Mouse (Mus musculus): ENCODE data around the gene Aak1.
"Not testable (repeated sequence)": the region's sequence is repeated elsewhere in the genome, so short reads cannot be mapped to it uniquely, and the experiment has no call there.

Gene Aak1

DNA sequence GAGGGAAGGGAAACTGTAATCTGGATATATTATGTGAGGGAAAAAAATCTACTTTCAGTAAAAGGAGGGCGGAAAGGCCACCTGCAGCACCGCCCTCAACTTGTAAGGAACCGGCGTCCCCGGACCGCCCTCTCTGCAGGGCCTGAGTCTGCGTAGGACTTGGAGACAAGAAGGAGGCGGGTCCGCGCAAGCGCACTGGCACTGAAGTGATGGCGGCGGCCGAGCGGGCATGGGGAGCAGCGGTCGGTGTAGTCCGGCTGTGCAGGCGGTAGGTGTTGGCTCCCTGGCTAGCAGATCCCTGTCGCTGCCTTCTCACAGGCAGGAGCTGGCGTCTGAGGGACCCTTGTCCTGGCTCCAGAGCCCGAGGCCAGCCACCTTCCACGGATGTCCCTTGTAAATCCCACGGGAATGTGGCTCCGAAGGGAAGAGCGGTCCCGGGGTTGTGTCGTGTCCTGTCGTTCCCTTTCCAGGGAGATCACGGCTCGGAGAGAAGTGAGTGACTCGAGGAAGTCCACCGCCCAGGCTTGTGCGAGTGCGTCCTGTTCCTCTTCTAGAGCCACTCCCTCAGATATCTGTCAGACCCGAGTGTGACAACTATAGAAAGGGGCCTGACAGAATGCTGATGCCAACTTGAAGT is 160.5 kb downstream of the Aak1 start:
- peak; percentile 86 for DNase-seq (ENCODE audit: low read depth, low spot score)

DNA sequence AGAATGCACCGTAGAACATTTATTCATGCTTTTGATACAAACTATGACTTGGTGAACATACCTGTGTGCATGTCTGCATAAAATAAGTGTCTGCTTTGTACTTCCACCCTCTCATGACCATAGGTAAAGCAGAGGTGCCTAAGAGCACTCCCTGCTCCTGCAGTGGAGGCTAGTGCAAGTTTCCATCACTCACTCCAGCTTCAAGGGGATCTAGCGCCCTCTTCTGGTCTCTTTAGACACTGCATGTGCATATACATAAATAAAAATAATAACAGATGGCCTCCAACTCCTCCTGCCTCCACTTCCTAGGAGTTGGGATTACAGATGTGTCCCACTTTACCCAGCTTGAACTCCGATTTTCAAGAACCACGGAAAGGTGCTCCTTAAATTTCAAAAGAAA is 167.6 kb downstream of the Aak1 start:
- peak; percentile 48 for DNase-seq (ENCODE audit: low read depth, low spot score)

DNA sequence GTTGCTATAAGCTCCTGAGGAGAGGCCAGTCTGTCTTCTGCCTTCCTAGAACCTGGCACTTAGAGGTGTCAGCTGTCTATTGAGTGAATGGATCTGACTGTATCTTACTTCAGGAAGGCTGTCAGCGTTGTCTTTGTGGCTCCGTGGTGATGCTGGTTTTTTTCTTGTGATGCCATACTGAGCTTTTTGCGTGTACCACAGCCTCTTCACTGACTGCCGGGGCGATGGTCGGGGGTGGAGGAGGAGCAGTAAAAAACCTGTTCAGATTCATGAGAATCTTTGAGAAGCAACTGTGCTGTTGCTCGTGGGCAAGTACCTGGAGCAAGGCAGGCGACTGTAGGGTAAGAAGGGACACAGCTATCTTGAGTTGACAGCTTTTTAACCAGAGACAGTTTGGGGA is 169.6 kb downstream of the Aak1 start:
- no peak for DNase-seq (ENCODE audit: low read depth, low spot score)

DNA sequence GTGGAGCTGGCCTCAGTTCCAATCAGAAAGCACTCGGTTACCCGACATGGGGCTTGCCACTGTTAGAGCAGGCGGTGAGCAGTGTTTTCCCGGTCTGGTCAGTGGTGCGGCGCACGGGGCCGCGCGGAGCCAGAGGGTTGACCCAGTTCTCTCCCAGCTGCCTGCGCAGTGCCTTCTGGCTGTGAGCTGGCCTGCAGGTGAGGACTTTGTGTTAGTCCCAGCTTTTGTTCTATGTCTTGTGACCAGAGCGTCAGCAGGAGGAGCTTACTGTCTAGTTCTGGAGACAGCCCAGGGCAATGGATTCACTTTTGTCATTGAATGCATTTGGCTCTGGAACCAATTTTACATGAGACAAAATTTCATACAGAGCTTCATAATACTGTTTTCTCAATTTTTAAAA is 172.5 kb downstream of the Aak1 start:
- DNase-seq (ENCODE audit: low read depth, low spot score), result no peak

DNA sequence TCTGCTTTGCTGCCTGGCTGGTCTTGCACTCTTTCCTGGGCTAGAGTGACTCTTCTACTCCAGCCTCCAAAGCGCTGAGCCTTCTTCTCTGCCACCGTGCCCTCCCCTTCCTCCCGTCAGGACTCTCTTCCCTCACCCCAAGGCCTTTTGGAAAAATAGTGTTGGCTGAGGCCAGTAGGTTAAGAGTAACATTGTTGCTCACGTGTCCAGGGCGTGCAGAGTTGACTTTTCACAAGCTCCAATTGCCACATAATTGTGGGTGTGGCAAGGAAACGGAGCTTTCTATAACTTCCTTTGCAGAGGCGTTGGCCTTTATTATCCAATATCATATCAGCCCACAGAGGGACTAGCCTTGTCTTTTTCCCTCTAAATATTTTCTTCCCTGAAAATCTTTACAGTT is 177.7 kb downstream of the Aak1 start:
- DNase-seq (ENCODE audit: low read depth, low spot score), result no peak

DNA sequence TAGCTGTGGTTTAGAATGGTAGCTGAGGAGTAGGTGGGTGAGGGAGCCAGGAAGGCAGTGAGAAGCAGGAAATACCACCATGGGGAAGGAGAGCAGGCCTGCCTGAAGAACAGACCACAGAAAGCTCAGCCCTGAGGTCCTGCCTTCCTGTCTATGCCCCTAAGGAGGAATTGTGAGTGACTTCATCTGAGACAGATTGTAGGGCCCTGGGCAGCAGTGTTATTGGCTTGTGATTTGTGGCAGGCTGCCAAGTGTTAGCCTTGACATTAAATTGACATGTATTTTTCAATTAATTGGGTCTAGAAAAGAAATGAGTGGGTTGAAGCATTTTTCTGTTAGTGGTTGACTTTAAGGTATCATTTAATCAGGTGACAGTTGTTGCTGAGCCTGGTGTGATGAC is 179.6 kb downstream of the Aak1 start:
- DNase-seq (ENCODE audit: low read depth, low spot score), result no peak

DNA sequence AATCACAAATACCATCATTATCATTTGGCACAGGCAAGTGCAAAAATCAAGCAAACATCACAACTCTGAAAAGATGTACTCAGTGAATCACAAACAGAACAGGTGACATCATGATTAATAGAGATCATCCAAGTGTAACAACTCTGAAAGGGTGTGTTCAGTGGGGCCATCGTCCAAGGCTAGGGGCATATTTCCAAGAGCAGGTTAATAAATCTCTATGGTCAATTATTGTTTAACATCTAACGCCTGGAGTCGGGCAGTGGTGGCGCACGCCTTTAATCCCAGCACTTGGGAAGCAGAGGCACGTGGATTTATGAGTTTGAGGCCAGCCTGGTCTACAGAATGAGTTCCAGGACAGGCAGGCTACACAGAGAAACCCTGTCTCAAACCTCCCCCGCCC is 182.0 kb downstream of the Aak1 start:
- DNase-seq (ENCODE audit: low read depth, low spot score), result not testable (repeated sequence)

DNA sequence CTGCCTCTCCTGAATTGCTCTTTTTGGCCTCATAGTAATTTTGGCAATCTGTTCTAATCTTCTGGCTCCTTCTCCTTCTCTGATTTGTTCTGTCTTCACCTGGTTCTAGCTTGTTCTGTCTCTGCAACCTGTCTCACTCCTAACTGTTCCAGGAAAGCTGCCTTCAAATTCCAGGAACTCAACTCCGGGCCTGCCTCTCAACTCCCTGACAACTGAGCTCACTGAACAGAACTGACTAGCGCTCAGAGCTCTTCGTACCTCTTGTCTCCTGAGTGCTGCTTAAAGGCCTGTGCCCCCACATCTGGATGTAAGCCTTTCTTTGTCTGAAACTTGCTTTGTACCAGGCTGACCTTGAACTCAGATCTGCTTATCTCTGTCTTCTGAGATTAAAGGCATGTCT is 183.1 kb downstream of the Aak1 start:
- no peak for DNase-seq (ENCODE audit: low read depth, low spot score)

DNA sequence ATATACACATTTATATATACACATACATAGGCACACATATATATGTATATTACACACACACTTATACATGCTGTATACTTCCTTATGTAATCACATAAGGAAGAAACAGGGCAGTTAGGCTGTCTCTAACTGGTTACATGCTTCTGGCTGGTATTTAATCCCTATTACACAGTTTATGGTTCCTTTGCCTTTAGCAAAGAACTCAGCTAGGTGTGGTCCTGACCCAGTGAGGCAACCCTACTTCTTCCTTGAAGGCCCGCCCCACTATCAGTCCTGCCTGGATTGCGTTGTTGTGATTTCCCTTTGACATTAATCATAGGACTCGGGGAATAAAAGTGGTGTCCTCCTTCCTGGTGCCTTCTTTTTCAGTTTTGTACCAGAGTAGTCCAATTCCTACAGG is 185.1 kb downstream of the Aak1 start:
- no peak for DNase-seq (ENCODE audit: low read depth, low spot score)

DNA sequence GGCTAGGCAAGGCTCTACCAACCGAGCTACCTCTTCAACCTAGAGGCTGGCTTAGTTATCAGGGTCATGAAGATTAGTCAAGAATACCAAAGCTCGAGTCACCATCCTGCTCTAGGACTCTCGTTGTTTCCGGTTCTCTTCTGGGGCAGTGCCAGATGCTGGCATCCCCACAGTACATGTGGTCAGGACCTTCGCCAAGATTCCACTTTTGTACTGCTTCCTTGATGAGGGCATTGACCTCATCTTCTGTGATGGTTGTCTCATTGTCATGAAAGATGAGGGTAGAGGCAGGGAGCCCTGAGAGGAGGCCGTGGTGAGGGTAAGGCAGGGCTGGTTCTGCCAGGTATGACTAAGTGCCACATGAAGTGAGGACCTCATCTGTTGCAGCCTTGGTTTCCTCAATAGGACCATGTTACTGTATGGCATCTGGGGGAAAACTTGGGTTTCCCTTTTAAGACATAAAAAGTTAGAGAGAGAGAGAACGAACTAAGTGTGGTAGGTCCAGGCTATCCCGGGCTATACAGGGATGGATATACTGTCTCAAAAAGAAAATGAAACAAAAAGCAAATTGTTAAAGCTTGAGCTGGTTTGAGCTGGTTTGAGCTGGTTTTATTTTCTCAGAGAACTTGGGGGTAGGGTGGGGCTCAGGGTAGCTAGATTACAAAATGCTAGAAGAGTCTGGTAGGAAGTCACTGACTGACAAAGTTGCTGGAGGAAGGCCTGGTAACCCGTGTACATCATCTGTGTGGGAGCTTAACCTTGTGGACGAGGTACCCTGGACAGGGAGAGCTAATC is 188.7 kb downstream of the Aak1 start:
- no peak for DNase-seq (ENCODE audit: low read depth, low spot score)

DNA sequence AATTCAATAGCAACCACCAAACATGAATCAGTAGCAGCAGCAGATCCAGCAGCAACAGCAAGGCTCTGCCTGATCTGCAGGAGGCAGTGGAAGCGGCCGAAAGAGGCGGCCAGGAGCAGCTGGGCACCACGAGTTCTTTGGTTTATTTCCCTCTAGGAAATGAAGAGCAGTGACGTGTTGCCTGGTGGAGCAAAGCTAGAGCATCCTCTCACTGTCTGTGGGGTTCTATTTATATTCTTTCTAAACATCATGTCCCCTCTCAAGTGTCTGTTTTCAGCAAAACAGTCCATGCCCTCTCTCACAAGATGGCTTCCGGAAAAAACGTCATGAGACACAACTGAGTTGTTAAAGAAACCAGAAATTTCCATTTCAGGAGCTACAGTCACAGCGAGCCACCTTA is 189.8 kb downstream of the Aak1 start:
- no peak for DNase-seq (ENCODE audit: low read depth, low spot score)

DNA sequence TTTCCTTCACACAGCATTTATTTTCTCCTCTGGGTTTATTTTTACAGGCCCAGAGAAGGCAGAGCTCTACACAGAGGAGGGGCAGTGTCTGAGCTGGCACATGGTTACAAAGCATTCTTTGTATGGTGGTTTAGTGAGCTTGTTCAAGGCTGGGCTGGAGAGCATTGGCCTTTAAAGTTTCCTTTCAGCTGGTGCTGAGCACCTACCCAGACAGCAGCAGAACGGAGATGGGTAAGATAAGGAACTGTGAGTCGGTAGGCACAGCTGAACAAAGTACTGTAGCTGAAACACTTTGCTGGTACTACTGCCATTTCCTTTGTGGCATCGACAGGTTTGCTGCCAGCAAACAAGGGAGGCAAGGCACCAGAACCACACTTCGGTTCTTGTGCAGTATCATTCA is 191.7 kb downstream of the Aak1 start:
- DNase-seq (ENCODE audit: low read depth, low spot score), result no peak

DNA sequence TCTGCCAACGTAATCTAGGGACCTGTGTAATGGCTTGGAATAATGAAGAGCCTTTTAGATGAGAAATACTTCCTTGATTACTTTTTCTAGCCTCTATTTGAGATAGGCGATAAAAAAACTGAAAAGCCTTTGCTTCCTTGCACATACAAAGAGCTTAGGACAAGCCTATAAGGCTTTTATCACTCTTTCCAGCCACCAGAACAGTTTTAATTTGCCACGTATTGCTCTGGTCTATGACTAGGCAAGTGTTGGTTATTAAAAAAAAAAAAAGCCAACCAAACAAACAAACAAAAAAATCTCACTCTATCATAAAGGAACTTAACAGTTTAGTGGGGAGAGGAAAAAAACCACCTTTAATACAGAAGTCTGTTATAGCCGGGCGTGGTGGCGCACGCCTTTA is 192.1 kb downstream of the Aak1 start:
- DNase-seq (ENCODE audit: low read depth, low spot score), result no peak

DNA sequence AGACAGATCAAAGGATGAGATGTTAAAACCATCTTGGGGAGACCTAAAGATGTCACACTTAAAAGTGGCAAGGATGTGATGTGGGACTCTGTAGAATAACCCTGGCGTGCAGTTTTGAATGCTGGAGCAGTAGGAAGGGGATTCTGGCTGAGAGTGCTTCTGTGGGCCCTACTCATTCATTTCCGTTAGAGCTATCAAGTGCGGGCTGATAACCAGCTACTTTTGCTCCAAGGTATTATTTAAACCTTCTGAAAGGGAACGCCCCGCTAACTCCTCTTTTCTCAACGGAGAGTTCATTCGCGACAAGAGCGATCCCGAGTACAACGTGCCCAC is 192.7 kb downstream of the Aak1 start:
- no peak for DNase-seq (ENCODE audit: low read depth, low spot score)

DNA sequence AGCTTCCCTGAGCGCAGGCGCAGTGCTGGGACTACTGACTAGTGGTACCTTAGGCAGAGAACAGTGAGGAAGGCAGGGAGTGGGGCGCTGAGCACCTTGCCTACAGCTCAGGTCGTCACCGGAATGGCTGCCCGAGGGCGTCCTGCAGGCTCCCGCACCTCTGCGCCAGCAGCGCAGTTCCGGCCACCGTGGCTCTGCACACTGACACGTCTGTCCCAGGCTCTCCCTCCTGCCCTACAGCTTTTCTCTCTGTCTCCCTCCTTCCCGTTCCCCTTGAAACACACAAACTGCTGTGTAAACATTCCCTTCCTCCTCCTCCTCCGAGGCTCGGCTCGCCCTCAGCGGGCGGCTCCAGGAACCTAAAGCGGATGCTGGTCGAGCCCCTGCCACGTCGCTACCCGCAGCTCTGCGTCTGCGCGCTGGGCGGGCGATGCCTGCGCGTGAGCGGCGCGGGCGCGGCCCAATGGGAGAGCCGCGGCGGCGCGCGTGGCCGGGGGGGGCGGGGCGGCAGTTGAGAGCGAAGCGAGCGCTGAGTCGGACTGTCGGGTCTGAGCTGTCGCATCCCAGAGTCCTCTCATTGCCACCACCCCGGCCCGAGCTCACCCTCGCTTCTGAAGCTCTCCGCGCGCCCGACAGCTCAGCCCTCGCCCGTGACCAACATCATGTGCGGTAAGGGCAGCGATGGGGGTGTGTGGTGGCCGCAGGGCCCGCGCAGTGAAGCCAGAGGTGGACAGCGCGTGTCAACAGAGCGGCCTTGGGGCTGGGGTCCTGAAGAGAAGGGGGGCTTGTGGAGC is 193.2 kb downstream of the Aak1 start, which contains the start of gene Gfpt1:
Gfpt1 (plus strand) TSS at position 510 of the 794 bp plus-strand sequence.
- DNase-seq (ENCODE audit: low read depth, low spot score), result peak; percentile 85

DNA sequence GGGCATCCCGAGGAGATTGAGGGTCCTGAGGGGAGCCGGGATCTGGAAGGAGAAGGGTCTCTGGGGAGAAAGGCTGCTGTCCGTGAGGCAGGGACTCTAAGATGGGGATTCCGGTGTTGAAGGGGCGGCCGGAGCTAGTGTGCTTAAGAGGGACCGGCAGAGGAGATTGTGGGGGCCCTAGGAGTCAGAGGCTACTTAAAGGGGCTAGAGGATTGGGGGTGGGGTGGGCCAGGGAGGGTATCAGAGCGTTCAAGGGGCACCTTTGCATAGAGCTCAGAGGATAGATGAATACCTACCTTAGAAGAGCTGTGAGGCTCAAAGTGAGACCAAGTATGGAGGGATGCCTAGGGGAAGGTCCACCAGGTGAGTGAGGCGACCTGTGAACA is 193.8 kb downstream of the Aak1 start:
- no peak for DNase-seq (ENCODE audit: low read depth, low spot score)

DNA sequence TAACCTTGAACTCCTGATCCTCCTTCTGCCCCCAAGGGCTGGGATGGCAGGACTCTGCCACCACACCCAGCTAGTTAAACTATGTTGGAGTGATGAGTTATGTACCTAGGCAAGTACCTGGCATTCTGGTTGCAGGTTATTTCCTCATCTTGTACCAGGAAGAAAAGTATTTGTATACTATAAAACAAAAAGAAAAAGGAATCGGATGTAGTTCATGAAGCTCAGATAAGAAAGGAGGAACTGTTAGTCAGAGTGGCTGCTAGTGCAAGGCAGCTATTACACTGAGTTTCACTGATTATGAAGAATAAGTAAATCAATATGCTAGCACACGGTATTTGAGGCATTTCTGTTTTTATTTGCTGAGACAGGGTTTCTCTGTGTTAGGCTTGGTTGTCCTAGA is 195.6 kb downstream of the Aak1 start:
- DNase-seq (ENCODE audit: low read depth, low spot score), result no peak

DNA sequence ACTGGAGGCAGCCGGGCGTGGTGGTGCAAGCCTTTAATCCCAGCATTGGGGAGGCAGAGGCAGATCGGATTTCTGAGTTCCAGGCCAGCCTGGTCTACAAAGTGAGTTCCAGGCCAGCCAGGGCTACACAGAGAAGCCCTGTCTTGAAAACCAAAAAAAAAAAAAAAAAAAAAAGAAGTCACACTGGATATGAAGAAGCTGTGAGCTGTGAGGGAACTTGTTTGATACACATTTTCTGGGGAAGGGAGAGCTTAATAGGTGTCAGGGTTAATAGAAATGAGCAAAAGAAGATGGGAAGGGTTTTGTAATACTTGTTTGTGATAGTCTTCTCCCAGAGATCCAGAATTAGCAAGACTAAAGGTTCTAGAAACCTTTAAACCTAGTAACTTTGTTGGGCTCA is 196.2 kb downstream of the Aak1 start:
- DNase-seq (ENCODE audit: low read depth, low spot score), result no peak

DNA sequence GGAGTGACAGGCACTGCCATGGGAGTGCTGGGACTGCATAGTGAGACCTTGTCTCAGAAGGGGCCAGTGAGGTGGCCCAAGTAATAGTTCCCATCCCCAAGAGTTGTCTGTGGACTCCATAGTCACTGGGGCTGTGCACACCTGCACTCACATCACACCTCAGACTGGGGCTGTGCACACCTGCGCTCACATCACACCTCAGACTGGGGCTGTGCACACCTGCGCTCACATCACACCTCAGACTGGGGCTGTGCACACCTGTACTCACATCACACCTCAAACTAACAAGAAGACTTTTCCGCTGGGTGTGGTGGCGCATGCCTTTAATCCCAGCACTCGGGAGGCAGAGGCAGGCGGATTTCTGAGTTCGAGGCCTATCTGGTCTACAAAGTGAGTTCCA is 199.4 kb downstream of the Aak1 start:
- DNase-seq (ENCODE audit: low read depth, low spot score), result not testable (repeated sequence)

DNA sequence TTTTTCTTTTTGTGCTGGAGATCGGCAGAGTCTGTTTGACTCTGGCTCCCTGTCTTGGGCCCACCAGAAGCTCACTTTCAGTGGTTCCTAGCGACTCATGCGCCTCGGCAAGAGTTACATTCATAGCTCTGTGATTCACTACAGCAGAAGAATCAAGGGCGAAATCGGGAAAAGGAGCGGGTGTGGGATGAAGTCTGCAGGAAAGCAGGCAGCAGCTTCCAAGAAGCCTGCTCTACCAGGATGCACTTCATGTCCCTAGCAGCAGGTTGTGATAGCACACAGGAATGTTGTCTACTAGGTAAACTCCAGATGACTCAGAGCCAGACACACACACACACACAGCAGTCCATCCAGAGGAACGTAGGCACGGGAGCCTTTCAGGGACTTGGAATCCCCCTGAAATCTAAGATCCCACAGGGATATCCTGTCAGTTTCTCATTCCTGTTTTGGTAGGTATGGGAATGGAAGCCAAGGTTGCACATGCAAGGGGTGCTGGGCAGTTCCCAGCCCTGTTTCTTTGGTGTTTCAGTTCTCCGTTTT is 202.6 kb downstream of the Aak1 start:
- no peak for DNase-seq (ENCODE audit: low read depth, low spot score)
